Mouse (Mus musculus): ENCODE results near the gene Tmprss9.

DNA sequence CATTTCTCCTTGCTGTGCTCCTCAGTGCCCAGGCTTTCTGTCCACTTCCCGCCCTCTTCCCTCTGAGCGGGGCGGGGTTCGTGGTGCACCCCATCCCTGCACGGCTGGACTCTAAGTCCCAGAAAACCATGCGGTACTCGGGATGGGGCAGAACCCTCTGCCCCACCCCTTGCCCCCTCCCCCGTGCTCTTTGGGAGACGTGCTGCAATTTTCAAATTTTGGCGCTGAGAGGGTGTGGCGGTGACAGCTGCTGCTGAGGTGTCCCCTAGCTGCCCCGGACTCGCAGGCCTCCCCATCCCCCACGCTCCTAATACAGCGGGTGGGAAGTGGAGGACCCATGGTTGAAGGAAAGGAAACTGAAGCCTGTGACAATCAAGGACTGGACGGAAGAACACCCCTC, 50.3 kb downstream of the Tmprss9 start:
- no peak for TF ChIP-seq POLR2A (IDR thresholded peaks at IDR 0.05; ENCODE audit: low read depth, low read length)
- TF ChIP-seq CTCF (conservative IDR thresholded peaks at IDR 0.05; ENCODE audit: insufficient read depth, insufficient read length, low read depth, low read length): no peak
